Mouse (Mus musculus) thymus, adult 2 months (tissue): ENCODE results near the gene Fscn3.

Experiments
- CTCF ChIP-seq: fragments of 200-500 bp; IDR thresholded peaks from 2 replicates; pipeline ENCODE4 v1.5.1; 2012; ENCODE audit warnings: mild to moderate bottlenecking, control low read depth, low read length, moderate library complexity, borderline replicate concordance; ENCODE audit not compliant: control insufficient read depth, poor library complexity, insufficient read depth; ENCODE audit errors: extremely low read depth
- POLR2A ChIP-seq: fragments of 200-500 bp; IDR thresholded peaks from 2 replicates; pipeline ENCODE4 v1.6.1; 2012; ENCODE audit warnings: mild to moderate bottlenecking, low read length, control low read depth, moderate library complexity; ENCODE audit not compliant: control insufficient read depth, poor library complexity, insufficient read depth; ENCODE audit errors: extremely low read depth

GRCm38 (mm10) chr6:28423767-28424695, 3.6 kb upstream of the Fscn3 start:
- 0 out of 2 replicates have a peak, but pooled peaks have one; percentile 38 for TF ChIP-seq CTCF
- no peak for TF ChIP-seq POLR2A
